Mouse (Mus musculus) intestine, embryonic 14.5 days (tissue): ENCODE measurements around the gene Stx19. TPM values are rescaled to one million over a fixed set of nuclear protein-coding genes. Genes with fewer than 3 reads are reported as not detected.

ENCODE experiments used
- ATAC-seq: fragments of 200-750 bp; cut with Nextera tagmentation; replicated peaks from 2 replicates; pipeline ENCODE4 v1.8.0; 2017; ENCODE audit warnings: low read depth, moderate number of reproducible peaks, moderate TSS enrichment, moderate library complexity; ENCODE audit not compliant: low FRiP score, low TSS enrichment
- DNase-seq: peaks from one replicate; pipeline ENCODE4 v3.0.0-alpha.2; 2018; ENCODE audit warnings: low spot score
- H3K27ac ChIP-seq: fragments of 300-500 bp; sonication (generic); 2 replicates; pipeline ENCODE4 v1.5.1; 2014; ENCODE audit warnings: low read depth, mild to moderate bottlenecking, control low read depth
- H3K27me3 ChIP-seq: fragments of 300-500 bp; sonication (generic); replicated peaks from 2 replicates; pipeline ENCODE4 v1.6.1; 2014; ENCODE audit warnings: low read length, control low read depth; ENCODE audit not compliant: control insufficient read depth, insufficient read depth
- H3K36me3 ChIP-seq: fragments of 300-500 bp; sonication (generic); 2 replicates; pipeline ENCODE4 v1.6.1; 2014; ENCODE audit warnings: low read length, control low read depth; ENCODE audit not compliant: control insufficient read depth, insufficient read depth
- H3K4me1 ChIP-seq: fragments of 300-500 bp; sonication (generic); replicated peaks from 2 replicates; pipeline ENCODE4 v1.6.1; 2014; ENCODE audit warnings: low read length, control low read depth, mixed read lengths; ENCODE audit not compliant: control insufficient read depth, insufficient read depth
- H3K4me2 ChIP-seq: fragments of 300-500 bp; sonication (generic); 2 replicates; pipeline ENCODE4 v1.6.1; 2014; ENCODE audit warnings: low read length
- H3K4me3 ChIP-seq: fragments of 300-500 bp; sonication (generic); 2 replicates; pipeline ENCODE4 v1.5.1; 2014; ENCODE audit warnings: low read depth, low read length, control low read depth, mixed read lengths
- H3K9ac ChIP-seq: fragments of 300-500 bp; sonication (generic); 2 replicates; pipeline ENCODE4 v1.6.1; 2014; ENCODE audit warnings: mild to moderate bottlenecking, low read length
- H3K9me3 ChIP-seq: fragments of 300-500 bp; sonication (generic); 2 replicates; pipeline ENCODE4 v1.6.1; 2016; ENCODE audit warnings: low read length, control low read depth; ENCODE audit not compliant: control insufficient read depth
- WGBS: fragments of 180-500 bp; shearing (Covaris S2); extraction: QIAGEN DNeasy Blood & Tissue Kit; methylation state at CpG from one replicate; pipeline ENCODE4 v1.1.7; 2014; 5-methylcytosine and 5-hydroxymethylcytosine counted together
- polyA plus RNA-seq: library from polyadenylated mRNA; unstranded; fragments of >200 nt; fragmentation: Nextera tagmentation; extraction: Ambion mirVana; gene quantifications from 2 replicates; pipeline ENCODE4 v1.2.1, GENCODE M21; 2014

Gene Stx19
- polyA plus RNA-seq, 1 experiment from 2014 or later: 0.68 TPM

DNA sequence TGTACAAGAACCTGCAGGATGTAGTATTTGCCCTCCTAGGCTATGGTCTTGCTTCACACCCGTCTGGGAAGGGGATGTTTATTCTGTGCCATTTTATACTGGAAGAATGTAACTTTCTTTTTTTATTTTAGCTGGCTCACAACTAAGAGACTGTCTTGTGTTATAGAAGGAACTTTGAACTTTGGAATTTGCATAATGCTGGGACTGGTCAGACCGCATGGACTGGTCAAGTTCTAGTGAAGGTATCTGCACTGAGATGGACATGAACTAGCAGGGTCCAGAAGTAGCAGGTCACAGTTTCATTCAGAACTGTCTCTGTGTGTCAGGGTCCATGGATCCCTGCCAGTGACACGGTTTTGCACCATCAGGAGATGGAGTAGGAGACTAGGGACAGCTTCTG, 14.6 kb upstream of the Stx19 start:
- H3K27ac ChIP-seq: no peak overlapping the region
- no peak for DNase-seq
- H3K4me3 ChIP-seq: no peak overlapping the region
- H3K4me2 ChIP-seq: no peak overlapping the region
- ATAC-seq: no peak
- H3K9me3 ChIP-seq: no peaks in the 10 kb centered on the region
- no peak overlapping the region for H3K9ac ChIP-seq
- no peaks in the 10 kb centered on the region for H3K27me3 ChIP-seq
- no peaks in the 10 kb centered on the region for H3K4me1 ChIP-seq
- WGBS: 80% methylated on average over 3 of the region's 3 CpGs
- peaks cover 18% of the 10 kb centered on the region for H3K36me3 ChIP-seq

- ATAC-seq (no peak), DNase-seq (no peak)
- H3K27me3 ChIP-seq: no peaks in the 10 kb centered on the region
- H3K9ac ChIP-seq: no peak overlapping the region
- H3K36me3 ChIP-seq: peaks cover 14% of the 10 kb centered on the region
- no peaks in the 10 kb centered on the region for H3K9me3 ChIP-seq
- 91% methylated on average over 3 of the region's 3 CpGs for WGBS
- H3K4me2 ChIP-seq: no peak overlapping the region
- H3K4me1 ChIP-seq: no peaks in the 10 kb centered on the region; the same call in 1 of the 2 replicates
- H3K4me3 ChIP-seq: no peak overlapping the region
- no peak overlapping the region for H3K27ac ChIP-seq
These were observed 9.9 kb upstream of the Stx19 start for GRCm38 (mm10) chr16:62804621-62805020.

- DNase-seq (no peak), ATAC-seq (no peak)
- no peak overlapping the region for H3K4me2 ChIP-seq
- H3K27ac ChIP-seq: no peak overlapping the region
- 63% methylated on average over 8 of the region's 8 CpGs for WGBS
- H3K4me1 ChIP-seq: no peaks in the 10 kb centered on the region; the same call in 1 of the 2 replicates
- peaks cover 6% of the 10 kb centered on the region; the same call in 1 of the 2 replicates for H3K36me3 ChIP-seq
- H3K4me3 ChIP-seq: no peak overlapping the region
- H3K27me3 ChIP-seq: no peaks in the 10 kb centered on the region
- no peaks in the 10 kb centered on the region for H3K9me3 ChIP-seq
- no peak overlapping the region for H3K9ac ChIP-seq
These were observed 7.1 kb upstream of the Stx19 start for GRCm38 (mm10) chr16:62807249-62807979.

DNA sequence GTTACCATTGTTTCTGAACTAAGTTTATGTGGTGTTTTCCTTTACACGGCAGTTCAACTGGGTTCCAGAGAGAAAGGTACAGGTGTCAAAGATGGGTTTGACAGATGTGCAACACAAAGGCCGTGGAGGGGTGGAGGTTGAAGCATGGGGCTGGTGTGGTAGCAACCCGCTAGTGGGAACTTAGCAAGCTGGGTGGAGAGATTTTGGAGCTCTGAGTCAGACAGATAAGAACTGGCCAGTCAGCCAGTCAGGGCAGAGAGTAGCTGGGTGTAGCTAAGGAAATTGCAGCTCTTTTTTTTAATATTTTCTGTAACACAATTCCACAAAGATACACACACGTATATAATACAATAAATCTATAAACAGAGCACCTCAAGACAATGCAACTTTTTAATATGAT, 3.6 kb upstream of the Stx19 start:
- Histone ChIP-seq H3K4me1 (no peaks in the 10 kb centered on the region; the same call in 1 of the 2 replicates), H3K9ac (no peak overlapping the region), H3K4me3 (no peak overlapping the region), H3K27ac (no peak overlapping the region), H3K27me3 (no peaks in the 10 kb centered on the region), H3K4me2 (no peak overlapping the region), H3K9me3 (no peaks in the 10 kb centered on the region), H3K36me3 (0 out of 2 replicates have a peak, but pooled peaks cover 3% of the 10 kb centered on the region)
- ATAC-seq (no peak), DNase-seq (no peak)
- WGBS: 89% methylated on average over 4 of the region's 4 CpGs

GRCm38 (mm10) chr16:62813790-62814189, 686 bp upstream of the Stx19 start:
- no peak for DNase-seq
- Histone ChIP-seq H3K27ac (no peak overlapping the region), H3K4me2 (no peak overlapping the region), H3K4me3 (no peak overlapping the region), H3K4me1 (no peaks in the 10 kb centered on the region), H3K36me3 (no peaks in the 10 kb centered on the region), H3K9ac (no peak overlapping the region), H3K27me3 (no peaks in the 10 kb centered on the region), H3K9me3 (no peaks in the 10 kb centered on the region)
- 81% methylated on average over 5 of the region's 5 CpGs for WGBS
- ATAC-seq: no peak

DNA sequence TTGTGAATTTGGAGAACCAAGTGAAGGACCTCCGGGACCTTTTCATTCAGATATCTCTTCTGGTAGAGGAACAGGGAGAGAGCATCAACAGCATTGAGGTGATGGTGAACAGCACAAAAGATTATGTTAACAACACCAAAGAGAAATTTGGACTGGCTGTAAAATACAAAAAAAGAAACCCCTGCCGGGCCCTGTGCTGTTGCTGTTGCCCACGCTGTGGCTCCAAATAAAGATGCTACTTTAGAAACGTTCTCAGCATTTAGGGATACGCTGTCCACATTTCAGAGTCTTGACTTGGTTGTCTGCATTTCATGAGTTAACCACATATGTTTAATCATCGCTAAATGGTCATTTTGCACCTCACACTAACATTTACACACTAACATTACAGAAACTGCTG, 8.0 kb downstream of the Stx19 start:
- 92% methylated on average over 6 of the region's 6 CpGs for WGBS
- H3K4me3 ChIP-seq: no peak overlapping the region
- no peak for DNase-seq

DNA sequence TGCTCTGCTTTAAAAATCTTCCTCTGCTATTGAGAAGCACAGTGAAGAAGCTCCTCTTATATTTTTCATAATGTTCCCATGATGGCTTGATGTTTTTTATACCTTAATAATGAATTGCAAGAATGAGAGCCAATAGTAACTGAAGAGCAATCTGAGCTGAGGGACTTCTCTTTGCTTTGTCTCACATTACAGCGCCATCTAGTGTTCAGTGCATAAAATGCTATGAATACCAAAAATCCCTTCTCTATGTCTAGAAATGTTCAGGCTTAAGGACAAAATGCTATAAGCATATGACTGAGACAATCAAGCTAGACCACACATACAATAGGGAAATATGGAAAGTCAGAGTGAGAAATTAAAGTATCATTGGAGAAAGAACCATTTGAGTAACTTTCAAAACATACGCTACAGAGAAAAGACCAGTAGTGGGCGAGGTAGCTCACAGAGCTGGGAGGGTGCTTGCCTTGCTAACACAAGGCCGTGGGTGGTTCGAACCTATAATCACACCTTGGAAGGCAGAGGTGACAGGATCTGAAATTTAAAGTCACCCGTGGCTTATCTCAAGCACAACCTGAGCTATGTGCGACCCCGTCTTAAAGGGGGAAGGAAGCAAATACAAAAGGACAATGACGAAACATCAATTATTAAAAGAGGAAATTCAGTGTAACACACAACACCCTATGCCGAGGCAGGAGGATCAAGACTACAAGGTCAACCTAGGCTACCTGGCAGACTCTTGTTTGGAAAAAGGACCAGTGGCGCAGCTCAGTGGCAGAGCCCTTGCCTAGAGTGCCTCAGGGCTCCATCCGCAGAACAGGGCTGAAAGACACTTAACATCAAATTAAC, 11.9 kb downstream of the Stx19 start:
- no peak for DNase-seq
- no peak overlapping the region for H3K4me2 ChIP-seq
- no peak overlapping the region for H3K4me3 ChIP-seq
- no peaks in the 10 kb centered on the region for H3K4me1 ChIP-seq
- no peaks in the 10 kb centered on the region for H3K27me3 ChIP-seq
- no peaks in the 10 kb centered on the region for H3K9me3 ChIP-seq
- ATAC-seq: 0 out of 2 replicates have a peak, but pooled peaks have one; percentile 19
- no peak overlapping the region for H3K27ac ChIP-seq
- WGBS: 75% methylated on average over 12 of the region's 12 CpGs
- H3K9ac ChIP-seq: no peak overlapping the region
- H3K36me3 ChIP-seq: no peaks in the 10 kb centered on the region; the same call in 1 of the 2 replicates

More for the DNA sequence above, 8.0 kb downstream of the Stx19 start:
- Histone ChIP-seq H3K9ac (no peak overlapping the region), H3K27me3 (no peaks in the 10 kb centered on the region), H3K27ac (no peak overlapping the region), H3K4me2 (no peak overlapping the region), H3K4me1 (no peaks in the 10 kb centered on the region), H3K9me3 (no peaks in the 10 kb centered on the region), H3K36me3 (no peaks in the 10 kb centered on the region; the same call in 1 of the 2 replicates)
- ATAC-seq: no peak

- Histone ChIP-seq H3K4me2 (no peak overlapping the region), H3K36me3 (no peaks in the 10 kb centered on the region), H3K9ac (no peak overlapping the region), H3K27ac (no peak overlapping the region), H3K4me3 (no peak overlapping the region), H3K4me1 (no peaks in the 10 kb centered on the region), H3K27me3 (no peaks in the 10 kb centered on the region), H3K9me3 (no peaks in the 10 kb centered on the region)
- 86% methylated on average over 2 of the region's 2 CpGs for WGBS
- ATAC-seq (no peak), DNase-seq (no peak)
These were observed 17.6 kb downstream of the Stx19 start for GRCm38 (mm10) chr16:62832027-62832426.
